Mouse (Mus musculus) right cerebral cortex, adult 2 months (tissue): ENCODE measurements around the gene Tesmin.

ENCODE experiments used
- DNase-seq, 2 experiments: peaks; one replicate each; pipeline ENCODE4 v3.0.0; 2021 to 2022; ENCODE audit warnings: low spot score in 2 of 2

Tesmin gene

DNA sequence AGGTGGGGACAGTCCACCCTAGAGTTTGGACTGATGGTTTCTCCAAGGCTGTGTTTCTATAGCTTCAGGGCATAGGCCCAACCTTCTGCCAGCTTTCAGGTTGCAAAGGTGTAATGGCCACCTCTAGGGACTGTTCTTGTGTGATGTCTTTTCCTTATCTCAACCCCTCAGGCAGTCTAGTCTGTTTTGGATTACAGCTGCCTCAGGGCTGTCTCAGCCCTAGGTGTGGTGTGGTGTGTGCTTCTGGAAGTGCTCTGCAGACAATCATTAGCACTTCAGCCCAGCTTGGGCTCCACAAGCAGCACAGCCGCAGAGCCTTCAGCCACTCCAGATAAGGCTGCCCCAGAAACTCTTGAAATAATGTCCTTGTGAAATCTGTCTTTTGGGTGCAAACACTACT lies 3.7 kb downstream of the Tesmin start:
- DNase-seq: no peak

DNA sequence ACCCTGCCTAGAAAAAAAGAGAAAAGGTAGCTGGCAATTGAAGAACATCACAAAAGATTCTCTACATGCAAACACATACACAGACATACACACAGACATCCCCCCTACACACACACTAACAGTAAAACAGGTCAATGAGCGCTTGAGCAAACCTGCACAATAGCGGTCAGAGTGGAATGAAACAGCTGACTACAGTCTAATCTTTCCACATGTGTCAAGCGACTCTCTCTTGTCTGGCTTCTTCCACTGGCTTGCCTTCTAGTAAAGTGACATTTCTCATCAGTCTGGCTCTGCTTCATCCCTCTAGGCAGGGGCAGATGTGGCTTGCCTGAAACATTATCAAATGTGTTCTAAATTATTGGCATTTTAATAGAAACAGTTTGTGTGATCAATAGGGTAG lies 5.6 kb downstream of the Tesmin start:
- DNase-seq: no peak

GRCm38 (mm10) chr19:3400057-3400456 lies 11.4 kb downstream of the Tesmin start:
- no peak for DNase-seq

- no peak for DNase-seq
These were observed 12.8 kb downstream of the Tesmin start for GRCm38 (mm10) chr19:3401504-3401903.

- DNase-seq: no peak
These were observed 13.3 kb downstream of the Tesmin start for GRCm38 (mm10) chr19:3401943-3402342.

- DNase-seq: no peak
These were observed 13.7 kb downstream of the Tesmin start for GRCm38 (mm10) chr19:3402390-3402789.

GRCm38 (mm10) chr19:3404030-3404429 lies 15.4 kb downstream of the Tesmin start:
- DNase-seq: no peak

DNA sequence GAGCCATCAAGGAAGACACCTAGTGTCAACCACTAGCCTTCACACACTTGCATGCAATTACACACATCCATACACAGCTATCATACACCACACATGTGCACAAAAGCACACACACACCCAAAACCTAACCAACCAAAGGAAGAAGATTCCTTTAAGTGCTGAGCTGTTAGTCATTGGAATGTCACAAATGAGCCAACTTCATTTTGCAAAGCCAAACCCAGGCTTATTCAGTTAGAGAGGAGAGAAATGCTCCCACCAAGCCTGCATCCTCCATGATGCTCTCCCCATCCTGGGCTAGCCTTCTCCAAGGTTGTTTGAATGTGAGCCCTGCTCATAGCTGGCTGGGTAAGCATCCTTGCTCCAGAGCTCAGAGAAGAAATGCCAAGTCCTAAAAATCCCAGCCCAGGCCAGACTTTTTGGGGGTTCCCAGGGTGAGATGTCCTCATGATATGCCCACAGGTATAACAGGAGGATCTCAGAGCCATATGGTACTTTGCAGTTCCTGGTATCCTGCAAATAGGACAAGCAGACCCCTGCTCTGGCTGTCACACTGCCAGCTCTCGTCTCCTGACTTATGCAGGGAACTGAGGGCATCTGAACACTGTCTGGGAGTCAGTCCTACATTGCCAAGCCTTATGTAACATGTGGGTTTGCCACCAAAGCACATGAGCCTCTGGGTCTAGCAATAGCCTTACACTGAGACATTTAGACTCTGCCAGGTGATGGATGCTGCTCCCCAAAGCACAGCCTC lies 17.0 kb downstream of the Tesmin start:
- no peak for DNase-seq

GRCm38 (mm10) chr19:3414268-3414733 lies 25.6 kb downstream of the Tesmin start, which contains the start of gene Gal:
Gal (minus strand) TSS chr19:3414544.
- DNase-seq: peak in 1 of 2 experiments; percentile 6

DNA sequence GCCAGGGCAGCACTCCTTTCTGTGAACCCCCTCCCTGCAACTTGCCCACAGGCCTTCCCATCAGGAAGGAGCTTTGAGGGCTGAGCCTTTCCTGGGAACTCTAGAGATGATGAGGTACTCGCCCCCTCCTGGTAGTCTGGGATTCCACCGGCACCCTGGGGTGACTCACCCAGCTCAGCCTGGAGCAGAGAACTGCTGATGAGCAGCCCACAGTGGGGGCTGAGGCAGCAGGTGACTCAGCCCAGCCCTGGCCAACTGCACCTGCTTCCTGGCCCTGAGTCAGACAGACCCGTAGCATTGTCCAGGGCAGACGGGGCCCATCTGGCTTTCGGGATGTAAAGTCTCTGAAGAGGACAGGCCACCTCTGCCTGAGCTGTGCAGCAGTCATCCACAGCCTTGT lies 30.6 kb downstream of the Tesmin start:
- peak; percentile 59 to 64 for DNase-seq

GRCm38 (mm10) chr19:3422488-3422887 lies 33.8 kb downstream of the Tesmin start:
- DNase-seq: no peak

GRCm38 (mm10) chr19:3422981-3423380 lies 34.3 kb downstream of the Tesmin start:
- no peak for DNase-seq

DNA sequence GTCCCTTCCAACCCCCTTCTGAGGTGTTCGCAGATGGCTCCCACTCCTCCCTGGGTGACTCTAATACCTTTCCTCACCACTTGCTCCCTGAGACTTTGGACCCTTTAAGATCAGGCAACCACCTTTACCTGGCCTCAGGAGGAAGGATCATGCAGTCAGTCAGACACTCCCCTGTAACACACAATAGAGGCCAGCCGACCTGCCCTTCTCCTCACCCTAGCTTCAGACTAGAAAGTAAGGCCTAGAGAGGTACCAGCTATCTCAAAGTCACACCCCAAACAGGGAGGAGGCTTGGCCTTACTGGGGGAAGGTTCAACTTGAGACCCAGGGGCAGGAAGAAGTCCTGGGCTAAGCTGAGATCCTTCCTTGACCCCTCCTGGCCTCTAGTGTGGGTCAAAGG lies 35.6 kb downstream of the Tesmin start:
- no peak for DNase-seq

- no peak for DNase-seq
These were observed 39.6 kb downstream of the Tesmin start for GRCm38 (mm10) chr19:3428057-3428830.

GRCm38 (mm10) chr19:3429156-3429816 lies 40.6 kb downstream of the Tesmin start:
- no peak for DNase-seq

- DNase-seq: no peak
These were observed 42.4 kb downstream of the Tesmin start for GRCm38 (mm10) chr19:3431066-3431465.

DNA sequence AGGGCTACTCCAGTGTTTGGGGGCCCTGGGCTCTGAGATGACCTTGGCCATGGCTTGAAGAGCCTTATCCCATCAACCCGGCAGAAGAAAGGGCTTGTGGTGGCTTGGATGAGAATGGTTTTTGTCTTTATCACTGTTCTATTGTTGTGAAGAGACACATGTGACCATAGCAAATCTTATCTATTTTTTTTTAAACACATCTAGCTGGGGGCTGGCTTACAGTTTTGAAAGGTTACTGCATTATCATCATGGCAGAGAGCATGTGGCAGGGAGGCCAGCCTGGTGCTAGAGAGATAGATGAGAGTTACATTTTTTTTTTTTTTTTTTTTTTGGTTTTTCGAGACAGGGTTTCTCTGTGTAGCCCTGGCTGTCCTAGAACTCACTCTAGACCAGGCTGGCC lies 43.3 kb downstream of the Tesmin start:
- DNase-seq: no peak

GRCm38 (mm10) chr19:3434124-3434523 lies 45.5 kb downstream of the Tesmin start:
- DNase-seq: no peak

DNA sequence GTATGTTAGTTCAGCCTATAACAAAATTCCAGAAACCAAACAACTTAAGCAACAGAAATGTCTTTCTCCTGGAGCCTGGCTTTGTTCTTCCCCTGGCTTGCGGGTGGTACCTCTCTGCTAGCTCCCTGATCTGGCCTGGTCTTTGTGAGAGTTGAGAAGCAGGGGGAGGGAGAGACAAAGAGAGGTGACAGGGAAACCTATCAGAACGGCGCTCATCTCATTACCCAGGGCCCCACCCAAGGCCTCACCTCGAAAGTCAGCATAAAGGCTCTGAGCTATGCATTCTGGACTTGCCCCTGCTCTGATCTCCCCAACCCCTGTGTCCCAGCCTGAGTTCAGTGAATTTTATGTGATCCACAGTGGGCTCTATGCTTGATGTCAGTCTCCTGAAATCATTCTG lies 46.0 kb downstream of the Tesmin start:
- no peak for DNase-seq

- no peak for DNase-seq
These were observed 47.2 kb downstream of the Tesmin start for GRCm38 (mm10) chr19:3435824-3436223.

DNA sequence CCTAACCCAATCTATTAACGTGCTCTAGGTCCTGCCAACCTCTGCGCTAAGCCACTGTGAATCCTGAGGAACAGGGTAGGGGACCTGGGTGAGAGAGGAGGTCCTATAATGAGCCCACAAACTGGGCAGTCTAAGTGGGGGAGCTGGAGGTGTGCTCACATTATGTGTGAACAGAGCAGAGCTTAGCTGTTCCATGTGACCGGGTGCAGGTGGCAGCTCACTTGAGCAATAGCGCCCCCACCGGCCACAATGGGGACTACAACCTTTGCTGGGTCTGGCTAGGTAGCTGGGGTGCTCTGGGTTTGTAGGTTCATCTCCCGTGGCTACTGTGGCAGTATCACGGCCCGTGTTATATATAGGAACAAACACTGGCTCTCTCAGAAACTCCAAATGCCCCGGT lies 48.2 kb downstream of the Tesmin start:
- no peak for DNase-seq

- DNase-seq: no peak
These were observed 49.3 kb downstream of the Tesmin start for GRCm38 (mm10) chr19:3437980-3438379.
